ENCODE assay signal across 8 mouse cellular contexts in genomic region chr6:84588895-84589652, GRCm38 (mm10). TPM values are rescaled to one million over a fixed set of nuclear protein-coding genes. Genes with fewer than 3 reads are reported as not detected.
DNase-seq lines count a peak whose midpoint lies in the region; ATAC-seq and TF ChIP-seq lines count a peak whose summit lies in the region.

No protein-coding gene starts in this region.

- H3K36me3 ChIP-seq in intestine, postnatal 0 days (ENCODE audit: control insufficient read depth, insufficient read depth), result no peaks in the 10 kb centered on the region

- peaks cover 59% of the 10 kb centered on the region for H3K27me3 ChIP-seq in intestine, postnatal 0 days (replicated peaks; ENCODE audit: control insufficient read depth, insufficient read depth, low read length)

- H3K9ac ChIP-seq in intestine, postnatal 0 days (ENCODE audit: low read depth, low read length), result no peak overlapping the region

- peaks cover 9% of the 10 kb centered on the region for H3K4me1 ChIP-seq in intestine, postnatal 0 days (replicated peaks; ENCODE audit: control insufficient read depth, insufficient read depth, low read length)

- no peak for TF ChIP-seq CTCF in intestine, postnatal 0 days (IDR thresholded peaks at IDR 0.05; ENCODE audit: low read depth)

- WGBS in intestine, postnatal 0 days, result 2% methylated on average over 40 of the region's 54 CpGs

- peak overlapping the region; percentile 90 for H3K4me2 ChIP-seq in intestine, postnatal 0 days (replicated peaks; ENCODE audit: low read depth)

- H3K4me3 ChIP-seq in intestine, postnatal 0 days (ENCODE audit: low read depth, low read length), result peak overlapping the region; percentile 51

- peak; percentile 29; the same call in 1 of the 2 replicates for ATAC-seq in intestine, postnatal 0 days

- no peaks in the 10 kb centered on the region for H3K9me3 ChIP-seq in intestine, postnatal 0 days (ENCODE audit: control insufficient read depth)

- DNase-seq in gastrocnemius, postnatal 10 days, result peak; percentile 50
- DNase-seq in gastrocnemius, postnatal 25 days, result no peak
- DNase-seq in adrenal gland, adult 2 months, result peak; percentile 83
- DNase-seq in forelimb bud, embryonic 11.5 days (ENCODE audit: low read depth, low spot score), result peak; percentile 83
- peak; percentile 63 for DNase-seq in lung, adult 18-20 months
- peak; percentile 72 for DNase-seq in retina, postnatal 1 day
- no peak for DNase-seq in left cerebral cortex, adult 18-20 months (ENCODE audit: low spot score in 2 of 2)

- H3K27ac ChIP-seq in intestine, postnatal 0 days (ENCODE audit: low read depth, low read length), result no peak overlapping the region

RNA-seq across cellular contexts. Expression of gene Cyp26b1, which starts 4.6 kb away (rescaled TPM):
- 1 to 10 TPM; 2.0 to 2.8 TPM for total RNA-seq in gastrocnemius, postnatal 10 days (2021)
- 10 to 100 TPM in 1 of 2 experiments, 1 to 10 TPM in 1; 1.3 to 12.3 TPM for total RNA-seq in gastrocnemius, postnatal 25 days (2021)
- total RNA-seq in adrenal gland, adult 2 months (2021), result 10 to 100 TPM; 25.6 to 28.6 TPM
- polyA plus RNA-seq in adrenal gland, adult 2 months (2012; rRNA removed), result 1.2 and 6.4 TPM in 2 replicates
- 0.46 and 0.50 TPM in 2 replicates for polyA plus RNA-seq in intestine, postnatal 0 days (2015; fragmentation: Nextera tagmentation; extraction: Ambion mirVana)
- total RNA-seq in left cerebral cortex, adult 18-20 months (2021), result 10 to 100 TPM in 1 of 2 experiments, 1 to 10 TPM in 1; 5.9 to 10.2 TPM

Comparison
In these comparisons a context has a peak if more than half of its experiments do, and no peak if none do; other contexts are left out.
1. DNase-seq: peak in gastrocnemius, postnatal 10 days (single experiment), adrenal gland, adult 2 months (single experiment), forelimb bud, embryonic 11.5 days (single experiment), lung, adult 18-20 months (2 of 2) and retina, postnatal 1 day (single experiment); none in gastrocnemius, postnatal 25 days (single experiment) and left cerebral cortex, adult 18-20 months (0 of 2).